Mouse (Mus musculus) right cerebral cortex, adult 18-20 months (tissue): ENCODE measurements around the gene Grik4.

Experiments
- DNase-seq: peaks from one replicate; pipeline ENCODE4 v3.0.0; 2022; ENCODE audit warnings: mixed read lengths

Grik4 gene

GRCm38 (mm10) chr9:42548981-42549380, 395.3 kb downstream of the Grik4 start:
- peak; percentile 15 for DNase-seq

GRCm38 (mm10) chr9:42544521-42544920, 399.8 kb downstream of the Grik4 start:
- DNase-seq = no peak

- DNase-seq = no peak
Observed at GRCm38 (mm10) chr9:42533491-42533890, 410.8 kb downstream of the Grik4 start.

- DNase-seq = no peak
Observed at GRCm38 (mm10) chr9:42533041-42533440, 411.3 kb downstream of the Grik4 start.

GRCm38 (mm10) chr9:42531951-42532350, 412.3 kb downstream of the Grik4 start:
- no peak for DNase-seq

- peak; percentile 38 for DNase-seq
Observed at GRCm38 (mm10) chr9:42530221-42531152, 413.8 kb downstream of the Grik4 start.

GRCm38 (mm10) chr9:42520587-42521084, 423.7 kb downstream of the Grik4 start:
- peak; percentile 47 for DNase-seq

- DNase-seq = peak; percentile 6
Observed at GRCm38 (mm10) chr9:42518163-42518562, 426.1 kb downstream of the Grik4 start.

- no peak for DNase-seq
Observed at GRCm38 (mm10) chr9:42513159-42513558, 431.1 kb downstream of the Grik4 start.

- DNase-seq = no peak
Observed at GRCm38 (mm10) chr9:42512312-42512711, 432.0 kb downstream of the Grik4 start.

GRCm38 (mm10) chr9:42508235-42508634, 436.1 kb downstream of the Grik4 start:
- no peak for DNase-seq

GRCm38 (mm10) chr9:42507709-42508108, 436.6 kb downstream of the Grik4 start, which contains the start of gene Tbcel:
Tbcel (minus strand) TSS chr9:42507809.
- no peak for DNase-seq

GRCm38 (mm10) chr9:42507022-42507421, 437.3 kb downstream of the Grik4 start:
- no peak for DNase-seq

GRCm38 (mm10) chr9:42504971-42505510, 439.3 kb downstream of the Grik4 start:
- no peak for DNase-seq

GRCm38 (mm10) chr9:42504559-42504958, 439.7 kb downstream of the Grik4 start:
- no peak for DNase-seq

GRCm38 (mm10) chr9:42503709-42504108, 440.6 kb downstream of the Grik4 start:
- no peak for DNase-seq

GRCm38 (mm10) chr9:42496296-42496695, 448.0 kb downstream of the Grik4 start:
- no peak for DNase-seq

GRCm38 (mm10) chr9:42491780-42492179, 452.5 kb downstream of the Grik4 start:
- peak; percentile 74 for DNase-seq

GRCm38 (mm10) chr9:42490589-42491382, 453.5 kb downstream of the Grik4 start:
- no peak for DNase-seq

- no peak for DNase-seq
Observed at GRCm38 (mm10) chr9:42488071-42488470, 456.2 kb downstream of the Grik4 start.

- DNase-seq = no peak
Observed at GRCm38 (mm10) chr9:42486913-42487312, 457.4 kb downstream of the Grik4 start.

- DNase-seq = no peak
Observed at GRCm38 (mm10) chr9:42484667-42485066, 459.6 kb downstream of the Grik4 start.

- DNase-seq = no peak
Observed at GRCm38 (mm10) chr9:42482944-42483343, 461.3 kb downstream of the Grik4 start.
